Mouse (Mus musculus) ovary, adult 18-20 months (tissue): Measurements from ENCODE around the gene Clec2e.
A peak's percentile ranks its signal among the peaks of the same experiment; 100 is the strongest.

ENCODE experiments used
- DNase-seq: peaks from one replicate; pipeline ENCODE4 v3.0.0; 2022; ENCODE audit warnings: low spot score, mixed read lengths

Gene Clec2e

DNA sequence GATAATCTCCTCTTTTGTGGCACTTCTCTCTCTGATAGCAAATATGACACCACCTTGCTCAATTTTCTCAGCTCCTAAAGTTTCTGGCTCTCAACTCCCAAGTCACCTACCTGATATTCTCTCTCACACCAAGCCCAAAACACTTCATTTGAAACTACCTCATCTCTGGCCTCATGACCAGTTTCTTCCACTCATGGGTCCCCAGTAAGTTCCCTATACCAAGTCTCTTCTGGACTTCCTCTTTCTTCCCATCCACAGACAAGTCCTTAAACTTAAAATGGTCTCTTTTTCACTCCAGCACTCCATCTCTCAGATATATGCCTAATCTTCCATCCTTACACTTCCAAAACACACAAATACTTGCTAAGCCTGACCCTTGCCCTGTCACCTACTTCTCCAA lies 42.7 kb downstream of the Clec2e start:
- DNase-seq, result no peak

DNA sequence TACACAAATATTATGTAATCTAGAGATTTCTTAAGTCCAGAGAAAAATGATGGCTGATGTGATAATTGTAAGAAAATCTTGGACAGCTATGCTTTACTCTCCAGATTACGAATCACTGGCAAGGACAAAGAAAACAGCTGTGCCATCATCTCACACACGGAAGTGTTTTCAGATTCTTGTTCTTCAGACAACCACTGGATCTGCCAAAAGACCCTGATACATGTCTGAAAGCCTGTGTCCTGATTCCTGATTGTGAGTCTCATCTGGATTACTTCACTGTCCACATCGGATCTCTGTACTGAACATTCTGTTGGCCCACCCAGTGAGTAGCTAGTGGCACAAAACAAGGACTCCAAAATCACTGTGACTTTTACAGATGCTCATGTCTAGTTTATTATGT lies 44.5 kb downstream of the Clec2e start:
- DNase-seq, result no peak

DNA sequence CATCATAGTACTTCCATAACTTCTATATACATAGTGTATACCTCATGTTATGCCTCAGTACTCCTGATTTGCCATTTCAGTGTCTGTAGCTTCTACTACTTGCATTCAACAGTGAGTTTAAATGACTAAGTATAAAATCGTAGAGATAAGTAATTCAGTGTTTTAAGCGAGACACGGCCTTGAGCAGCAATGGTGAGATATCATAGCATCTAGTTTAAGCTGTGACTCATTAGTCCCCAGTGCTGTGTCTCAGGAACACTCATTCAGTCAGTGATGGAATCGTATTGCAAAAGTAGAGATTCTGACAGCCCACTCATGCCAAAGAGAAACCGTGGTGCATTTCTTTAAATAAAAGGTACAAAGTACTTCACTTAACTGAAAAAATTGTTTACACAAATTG lies 49.0 kb downstream of the Clec2e start:
- DNase-seq, result no peak

DNA sequence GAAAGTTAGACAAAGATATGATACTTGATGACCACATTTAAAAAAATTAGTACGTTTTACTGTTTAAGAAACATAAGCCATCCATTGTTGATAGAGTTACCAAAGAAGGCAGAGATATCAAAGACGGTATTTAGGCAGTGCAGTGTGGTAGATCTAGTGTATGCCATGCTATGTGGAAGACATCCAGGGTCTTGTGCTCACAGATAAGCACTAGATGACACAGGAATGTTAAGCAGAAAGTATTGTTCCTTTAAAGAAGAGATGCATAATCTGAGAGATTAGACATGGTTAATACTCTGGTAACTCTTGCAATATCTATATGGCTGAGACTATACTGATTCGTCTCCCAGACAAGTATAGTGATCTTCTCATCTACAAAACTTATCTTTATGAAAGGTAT lies 49.6 kb downstream of the Clec2e start:
- no peak for DNase-seq

DNA sequence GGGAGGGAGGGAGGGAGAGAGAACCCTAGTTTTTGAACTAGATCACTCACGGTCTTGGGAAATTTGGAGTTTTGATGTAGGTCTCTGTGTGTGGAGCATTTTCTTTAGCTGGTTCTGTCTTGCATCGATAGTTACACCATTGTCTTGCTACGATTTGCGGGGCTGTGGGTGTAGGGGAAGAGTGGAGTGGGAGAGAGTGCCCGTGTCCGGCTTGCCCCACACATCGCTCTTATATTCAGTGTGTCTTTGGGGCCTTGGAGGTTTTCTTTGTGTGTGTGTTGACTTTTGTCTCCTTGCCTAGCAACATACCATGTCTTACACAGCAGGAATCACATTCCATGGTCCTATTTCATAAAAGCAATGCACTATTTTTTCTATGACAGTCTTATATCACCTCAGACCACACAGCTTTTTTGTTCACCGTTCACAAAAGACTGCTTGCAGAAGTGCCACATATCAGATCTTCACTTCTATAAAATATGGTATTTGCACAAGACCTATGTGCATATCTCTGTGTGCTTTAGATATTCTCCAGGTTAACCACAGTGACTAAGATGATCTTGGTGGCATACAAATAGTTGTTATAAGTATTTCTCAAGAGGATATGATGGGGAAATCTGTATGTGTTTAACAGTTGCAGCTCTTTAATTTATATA lies 51.0 kb downstream of the Clec2e start:
- DNase-seq, result no peak

DNA sequence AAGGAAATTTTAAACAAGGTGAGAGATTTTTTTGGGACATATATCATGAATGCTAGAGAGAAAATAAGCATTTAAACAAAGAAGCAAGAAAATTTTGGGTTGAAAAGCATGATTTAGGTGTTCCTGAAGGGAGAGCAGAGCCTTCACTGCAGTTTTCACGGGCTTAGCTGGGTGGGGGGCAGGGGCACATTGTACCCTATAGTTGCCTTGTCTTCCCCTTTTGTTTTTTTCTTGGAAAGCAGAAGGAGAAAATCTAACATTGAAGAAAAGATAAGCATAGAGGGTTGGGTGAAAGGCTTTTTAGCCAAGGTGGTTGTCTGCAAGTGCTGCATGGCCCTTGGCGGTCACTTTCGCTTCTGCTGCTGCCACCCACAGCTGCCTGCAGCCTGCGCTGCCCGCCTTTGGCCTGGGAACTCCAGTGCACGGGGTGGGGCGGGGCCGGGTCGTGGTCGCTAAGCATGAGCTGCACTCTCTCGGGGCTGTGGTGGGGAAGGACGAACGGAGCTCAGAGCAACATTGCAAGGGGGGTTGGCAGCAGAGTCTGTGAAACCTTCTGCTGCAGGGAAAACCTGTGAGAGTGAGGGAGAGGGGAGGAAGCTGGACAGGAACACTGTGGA lies 51.7 kb downstream of the Clec2e start:
- peak; percentile 49 for DNase-seq

DNA sequence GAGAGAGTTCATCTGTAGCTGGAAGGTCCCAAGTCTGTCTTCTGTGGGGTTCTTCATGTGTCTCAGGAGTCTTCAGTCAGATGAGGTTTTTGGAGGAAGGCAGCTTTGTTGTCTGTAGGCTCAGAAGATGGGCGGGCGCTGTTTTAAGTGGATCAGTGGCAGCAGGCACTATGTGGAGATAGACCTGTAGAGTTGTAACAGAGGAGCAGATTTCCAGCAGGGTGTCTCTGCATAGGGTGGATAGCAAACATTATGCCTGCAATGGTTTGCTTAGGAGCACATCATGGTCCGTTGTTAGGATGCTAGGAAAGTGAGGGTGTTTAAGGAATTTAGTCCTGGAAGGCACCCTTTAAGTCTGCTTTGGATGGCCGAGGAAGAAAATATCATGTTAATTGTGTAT lies 52.3 kb downstream of the Clec2e start:
- DNase-seq, result no peak

DNA sequence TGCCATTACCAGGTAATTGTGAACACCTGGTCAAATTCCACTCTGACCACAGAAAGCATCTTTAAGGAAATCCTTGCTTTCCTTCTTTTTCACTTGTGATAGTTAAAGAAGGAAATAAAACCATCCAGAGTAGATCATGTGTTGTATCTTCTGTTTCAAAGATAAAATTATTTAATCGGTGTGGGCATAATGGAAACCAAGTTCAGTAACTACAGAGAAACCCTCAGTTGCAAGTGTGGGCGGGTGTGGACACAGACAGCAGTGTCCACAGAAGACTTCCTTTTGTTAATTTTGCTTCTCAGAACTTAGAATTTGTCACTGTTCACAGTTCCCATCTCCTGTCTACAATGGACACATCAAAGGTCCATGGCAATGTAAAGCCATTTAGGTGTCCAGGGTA lies 55.1 kb downstream of the Clec2e start, which contains the start of gene Klrb1f:
Gene Klrb1f (plus strand): TSS at position 301 of the 400 bp plus-strand sequence.
- no peak for DNase-seq

DNA sequence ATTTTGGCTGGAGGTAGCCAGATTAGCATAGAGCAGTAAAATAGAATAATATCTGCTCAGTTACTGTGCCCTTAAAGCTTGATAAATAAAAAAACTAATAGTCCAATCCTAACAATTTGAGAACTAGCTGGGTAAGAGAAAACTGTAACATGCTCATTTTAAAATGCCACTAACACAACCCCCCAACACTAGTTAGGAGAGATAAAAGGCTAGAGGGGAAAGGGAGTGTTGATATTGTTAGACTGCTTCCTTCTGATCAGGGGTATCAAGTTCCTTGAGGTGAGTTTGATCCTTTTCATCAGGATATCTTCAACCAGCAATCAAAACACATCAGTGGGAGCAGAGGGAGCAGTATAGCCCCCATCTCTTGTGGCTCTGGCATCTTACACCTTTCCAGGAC lies 58.2 kb downstream of the Clec2e start:
- no peak for DNase-seq
